Mouse (Mus musculus) stomach, embryonic 14.5 days (tissue): ENCODE measurements around the gene Lmod1. TPM values are rescaled to one million over a fixed set of nuclear protein-coding genes. Genes with fewer than 3 reads are reported as not detected.

ENCODE experiments used
- ATAC-seq: fragments of 200-750 bp; cut with Nextera tagmentation; 2 replicates; pipeline ENCODE4 v1.8.0; 2017; ENCODE audit warnings: low read depth, moderate TSS enrichment; ENCODE audit not compliant: insufficient number of reproducible peaks, insufficient read depth, low FRiP score
- H3K27ac ChIP-seq: fragments of 300-500 bp; sonication (generic); 2 replicates; pipeline ENCODE4 v1.5.1; 2014; ENCODE audit warnings: mild to moderate bottlenecking, low read length, moderate library complexity, mixed read lengths
- H3K27me3 ChIP-seq: fragments of 300-500 bp; sonication (generic); 2 replicates; pipeline ENCODE4 v1.6.1; 2014; ENCODE audit warnings: low read length, control low read depth, mixed read lengths; ENCODE audit not compliant: control insufficient read depth, insufficient read depth
- H3K36me3 ChIP-seq: fragments of 300-500 bp; sonication (generic); 2 replicates; pipeline ENCODE4 v1.6.1; 2014; ENCODE audit warnings: mild to moderate bottlenecking, control low read depth, low read length, moderate library complexity, mixed read lengths; ENCODE audit not compliant: control insufficient read depth, insufficient read depth
- H3K4me1 ChIP-seq: fragments of 300-500 bp; sonication (generic); 2 replicates; pipeline ENCODE4 v1.6.1; 2014; ENCODE audit warnings: low read length, control low read depth, mixed read lengths; ENCODE audit not compliant: control insufficient read depth, insufficient read depth
- H3K4me2 ChIP-seq: fragments of 300-500 bp; sonication (generic); replicated peaks from 2 replicates; pipeline ENCODE4 v1.6.1; 2014; ENCODE audit warnings: low read depth, low read length, control low read depth
- H3K4me3 ChIP-seq: fragments of 300-500 bp; sonication (generic); 2 replicates; pipeline ENCODE4 v1.5.1; 2014; ENCODE audit warnings: low read depth, low read length, control low read depth
- H3K9ac ChIP-seq: fragments of 300-500 bp; sonication (generic); replicated peaks from 2 replicates; pipeline ENCODE4 v1.6.1; 2014; ENCODE audit warnings: low read depth, mild to moderate bottlenecking, control low read depth, low read length, moderate library complexity, mixed read lengths
- H3K9me3 ChIP-seq: fragments of 300-500 bp; sonication (generic); 2 replicates; pipeline ENCODE4 v1.6.1; 2016; ENCODE audit warnings: low read depth, low read length, control low read depth; ENCODE audit not compliant: control insufficient read depth
- WGBS: fragments of 180-500 bp; shearing (Covaris S2); extraction: QIAGEN DNeasy Blood & Tissue Kit; methylation state at CpG from one replicate; pipeline ENCODE4 v1.1.7; 2014; 5-methylcytosine and 5-hydroxymethylcytosine counted together
- polyA plus RNA-seq: library from polyadenylated mRNA; unstranded; fragments of >200 nt; fragmentation: Nextera tagmentation; extraction: Ambion mirVana; gene quantifications from 2 replicates; pipeline ENCODE4 v1.2.1, GENCODE M21; 2014

Gene Lmod1
- polyA plus RNA-seq, 1 experiment from 2014 or later: 12.6 TPM

- Histone ChIP-seq H3K4me3 (no peak overlapping the region), H3K36me3 (peaks cover 92% of the 10 kb centered on the region), H3K27ac (no peak overlapping the region), H3K27me3 (no peaks in the 10 kb centered on the region), H3K9me3 (no peaks in the 10 kb centered on the region), H3K4me1 (no peaks in the 10 kb centered on the region), H3K9ac (no peak overlapping the region), H3K4me2 (no peak overlapping the region)
- 85% methylated on average over 7 of the region's 7 CpGs for WGBS
- no peak for ATAC-seq
These were observed 80.7 kb downstream of the Lmod1 start for GRCm38 (mm10) chr1:135405356-135405755.

- 98% methylated on average over 4 of the region's 4 CpGs for WGBS
- Histone ChIP-seq H3K27ac (no peak overlapping the region), H3K4me3 (no peak overlapping the region), H3K36me3 (peaks cover 87% of the 10 kb centered on the region), H3K27me3 (no peaks in the 10 kb centered on the region), H3K9ac (no peak overlapping the region), H3K9me3 (no peaks in the 10 kb centered on the region), H3K4me1 (no peaks in the 10 kb centered on the region), H3K4me2 (no peak overlapping the region)
- ATAC-seq: no peak
These were observed 84.4 kb downstream of the Lmod1 start for GRCm38 (mm10) chr1:135408973-135409372.

- 65% methylated on average over 2 of the region's 2 CpGs for WGBS
- no peaks in the 10 kb centered on the region for H3K9me3 ChIP-seq
- no peak overlapping the region for H3K4me3 ChIP-seq
- ATAC-seq: no peak
- no peak overlapping the region for H3K9ac ChIP-seq
- no peak overlapping the region for H3K4me2 ChIP-seq
- no peaks in the 10 kb centered on the region for H3K27me3 ChIP-seq
- H3K36me3 ChIP-seq: peaks cover 81% of the 10 kb centered on the region
- H3K27ac ChIP-seq: no peak overlapping the region
- H3K4me1 ChIP-seq: no peaks in the 10 kb centered on the region
These were observed 86.4 kb downstream of the Lmod1 start for GRCm38 (mm10) chr1:135410967-135411366.

DNA sequence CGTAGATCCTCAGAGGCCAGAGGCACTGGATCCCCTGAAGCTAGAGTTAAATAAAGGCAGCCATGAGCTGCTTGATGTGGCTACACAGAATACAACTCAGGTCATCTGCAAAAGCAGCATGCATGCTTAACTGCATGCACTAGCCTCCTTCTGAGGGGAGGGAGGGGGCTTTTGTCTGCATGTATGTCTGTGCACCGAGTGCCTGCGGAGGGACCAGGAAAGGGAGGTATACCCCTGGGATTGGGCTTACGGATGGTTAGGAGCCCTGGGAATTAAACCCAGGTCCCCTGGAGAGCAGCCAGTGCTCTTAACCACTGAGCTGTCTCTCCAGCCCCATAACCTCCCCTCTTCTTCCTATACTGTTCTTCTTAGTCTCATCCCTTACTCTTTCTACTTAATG lies 87.5 kb downstream of the Lmod1 start:
- 90% methylated on average over 4 of the region's 4 CpGs for WGBS
- Histone ChIP-seq H3K27ac (no peak overlapping the region), H3K9me3 (no peaks in the 10 kb centered on the region), H3K4me2 (no peak overlapping the region), H3K9ac (no peak overlapping the region), H3K36me3 (peaks cover 83% of the 10 kb centered on the region), H3K4me3 (no peak overlapping the region), H3K4me1 (no peaks in the 10 kb centered on the region), H3K27me3 (no peaks in the 10 kb centered on the region)
- no peak for ATAC-seq

DNA sequence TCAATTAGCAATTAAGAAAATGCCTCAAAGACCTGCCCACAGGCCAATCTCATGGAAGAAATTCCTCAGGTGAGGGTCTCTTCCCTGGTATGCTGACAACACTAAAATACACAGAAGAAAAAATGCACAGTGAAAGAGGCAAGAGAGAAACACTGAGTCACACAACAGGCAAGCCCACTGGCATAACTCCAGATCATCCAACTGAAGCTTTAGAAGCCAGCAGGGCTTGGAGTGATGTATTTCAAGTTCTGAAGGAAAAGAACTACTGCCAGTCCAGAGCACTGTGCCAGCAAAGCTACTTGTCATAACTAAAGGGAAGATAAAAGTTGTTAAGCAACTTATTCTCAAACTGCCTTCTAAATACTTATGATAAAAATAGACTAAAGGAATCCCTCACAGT lies 89.4 kb downstream of the Lmod1 start:
- H3K9ac ChIP-seq: no peak overlapping the region
- H3K27ac ChIP-seq: no peak overlapping the region
- H3K4me2 ChIP-seq: no peak overlapping the region
- H3K4me1 ChIP-seq: no peaks in the 10 kb centered on the region
- H3K27me3 ChIP-seq: no peaks in the 10 kb centered on the region
- H3K36me3 ChIP-seq: peaks cover 85% of the 10 kb centered on the region
- H3K4me3 ChIP-seq: no peak overlapping the region
- ATAC-seq: no peak
- no peaks in the 10 kb centered on the region for H3K9me3 ChIP-seq

Other genes starting within 250 kb of the Lmod1 start
- gene Lgr6, start 219.5 kb upstream of the Lmod1 start, polyA plus RNA-seq: 1.5 and 1.8 TPM in 2 replicates
- gene Ptpn7, start 192.1 kb upstream of the Lmod1 start, polyA plus RNA-seq: 1.1 and 1.2 TPM in 2 replicates
- gene Arl8a, start 178.0 kb upstream of the Lmod1 start, polyA plus RNA-seq: 55.5 and 57.4 TPM in 2 replicates
- gene Gpr37l1, start 157.1 kb upstream of the Lmod1 start, polyA plus RNA-seq: 0.69 and 0.71 TPM in 2 replicates
- 98.9 and 104 TPM in 2 replicates for gene Elf3, start 66.2 kb upstream of the Lmod1 start, polyA plus RNA-seq
- 124 and 128 TPM in 2 replicates for gene Rnpep, start 40.7 kb upstream of the Lmod1 start, polyA plus RNA-seq
- gene Timm17a, start 11.0 kb upstream of the Lmod1 start, polyA plus RNA-seq: 179 and 203 TPM in 2 replicates
- 41.4 and 44.5 TPM in 2 replicates for gene Shisa4, start 50.4 kb downstream of the Lmod1 start, polyA plus RNA-seq
- 150 and 154 TPM in 2 replicates for gene Ipo9, start 105.7 kb downstream of the Lmod1 start, polyA plus RNA-seq